Mouse (Mus musculus) MEL (cell line): ENCODE data around the gene Zbtb38. TPM values are rescaled to one million over a fixed set of nuclear protein-coding genes. Genes with fewer than 3 reads are reported as not detected.
A peak's percentile ranks its signal among the peaks of the same experiment; 100 is the strongest.

Source experiments
- DNase-seq: peaks from one replicate; pipeline ENCODE4 v3.0.0; 2011; ENCODE audit warnings: low read depth, low spot score
- H3K27ac ChIP-seq: 2 replicates; pipeline ENCODE4 v1.5.1; 2012; ENCODE audit warnings: low read depth, mild to moderate bottlenecking, control low read depth, low read length, moderate library complexity; ENCODE audit not compliant: control insufficient read depth
- H3K27me3 ChIP-seq, 2 experiments: fragments of 150-350 bp in 1 of 2; sonication (generic) in 1 of 2; 2 replicates each; pipeline ENCODE4 v1.6.1; 2012; ENCODE audit warnings: low read length in 2 of 2, mild to moderate bottlenecking in 2 of 2, improper control_type of control experiment in 1 of 2, moderate library complexity in 1 of 2; ENCODE audit not compliant: insufficient read depth in 2 of 2, control insufficient read depth in 1 of 2
- H3K36me3 ChIP-seq, 2 experiments: 2 replicates each; pipeline ENCODE4 v1.6.1; 2012 to 2014; ENCODE audit warnings: low read length in 2 of 2, improper control_type of control experiment in 1 of 2, inconsistent platforms in 1 of 2, mild to moderate bottlenecking in 1 of 2; ENCODE audit not compliant: insufficient read depth in 2 of 2, control insufficient read depth in 1 of 2
- H3K4me1 ChIP-seq, 2 experiments: fragments of 150-350 bp in 1 of 2; sonication (generic) in 1 of 2; 2 replicates each; pipeline ENCODE4 v1.6.1; 2012; ENCODE audit warnings: low read length in 2 of 2, improper control_type of control experiment in 1 of 2, mild to moderate bottlenecking in 1 of 2; ENCODE audit not compliant: insufficient read depth in 2 of 2, control insufficient read depth in 1 of 2
- H3K4me3 ChIP-seq, 2 experiments: fragments of 150-350 bp in 1 of 2; sonication (generic) in 1 of 2; 2 replicates each; pipeline ENCODE4 v1.5.1; 2012; ENCODE audit warnings: low read depth in 2 of 2, low read length in 2 of 2, mild to moderate bottlenecking in 2 of 2, moderate library complexity in 2 of 2, control low read depth in 1 of 2, improper control_type of control experiment in 1 of 2; ENCODE audit not compliant: control insufficient read depth in 1 of 2, insufficient read depth in 1 of 2
- H3K79me2 ChIP-seq: 2 replicates; pipeline ENCODE4 v1.6.1; 2012; ENCODE audit warnings: mild to moderate bottlenecking, low read length, moderate library complexity; ENCODE audit not compliant: control insufficient read depth, poor library complexity, insufficient read depth
- H3K9ac ChIP-seq: 2 replicates; pipeline ENCODE4 v1.6.1; 2012; ENCODE audit warnings: low read depth, mild to moderate bottlenecking, control low read depth, low read length, moderate library complexity; ENCODE audit not compliant: control insufficient read depth, poor library complexity, severe bottlenecking
- H3K9me3 ChIP-seq: fragments of 150-350 bp; sonication (generic); replicated peaks from 2 replicates; pipeline ENCODE4 v1.6.1; 2012; ENCODE audit warnings: mild to moderate bottlenecking, low read length, improper control_type of control experiment, moderate library complexity; ENCODE audit not compliant: insufficient read depth
- BHLHE40 ChIP-seq: IDR thresholded peaks from 2 replicates; pipeline ENCODE4 v1.6.1; 2012; ENCODE audit warnings: low read depth, mild to moderate bottlenecking, inconsistent platforms, low read length, improper control_type of control experiment, borderline replicate concordance
- CHD1 ChIP-seq: IDR thresholded peaks from 2 replicates; pipeline ENCODE4 v1.6.1; 2012; ENCODE audit warnings: low read depth, mild to moderate bottlenecking, inconsistent platforms, low read length, improper control_type of control experiment
- CHD2 ChIP-seq: IDR thresholded peaks from 2 replicates; pipeline ENCODE4 v1.6.1; 2011; ENCODE audit warnings: low read length, improper control_type of control experiment
- CTCF ChIP-seq, 3 experiments: IDR thresholded peaks in 2 of 3; conservative IDR thresholded peaks in 1 of 3; 2 replicates each; pipeline ENCODE4 v1.5.1; 2011 to 2012; ENCODE audit warnings: low read length in 3 of 3, low read depth in 2 of 3, mild to moderate bottlenecking in 2 of 3, improper control_type of control experiment in 1 of 3, inconsistent platforms in 1 of 3, mixed read lengths in 1 of 3, moderate library complexity in 1 of 3; ENCODE audit not compliant: control insufficient read depth in 1 of 3, insufficient read depth in 1 of 3, poor library complexity in 1 of 3, severe bottlenecking in 1 of 3
- E2F4 ChIP-seq: IDR thresholded peaks from 2 replicates; pipeline ENCODE4 v1.6.1; 2011; ENCODE audit warnings: low read depth, low read length, improper control_type of control experiment, borderline replicate concordance
- ELF1 ChIP-seq: IDR thresholded peaks from 2 replicates; pipeline ENCODE4 v1.6.1; 2014; ENCODE audit warnings: low read depth, mild to moderate bottlenecking, inconsistent platforms, low read length, improper control_type of control experiment, moderate library complexity
- EP300 ChIP-seq, 2 experiments: IDR thresholded peaks; 2 replicates each; pipeline ENCODE4 v1.6.1; 2011; ENCODE audit warnings: improper control_type of control experiment in 2 of 2, low read length in 2 of 2, low read depth in 1 of 2, mild to moderate bottlenecking in 1 of 2
- ETS1 ChIP-seq: IDR thresholded peaks from 2 replicates; pipeline ENCODE4 v1.6.1; 2012; ENCODE audit warnings: low read depth, mild to moderate bottlenecking, inconsistent platforms, low read length, improper control_type of control experiment, moderate library complexity
- GABPA ChIP-seq: IDR thresholded peaks from 2 replicates; pipeline ENCODE4 v1.6.1; 2012; ENCODE audit warnings: low read depth, mild to moderate bottlenecking, inconsistent platforms, low read length, improper control_type of control experiment, moderate library complexity
- GATA1 ChIP-seq: IDR thresholded peaks from 2 replicates; pipeline ENCODE4 v1.6.1; 2011; ENCODE audit warnings: low read depth, low read length, improper control_type of control experiment
- HCFC1 ChIP-seq: IDR thresholded peaks from 2 replicates; pipeline ENCODE4 v1.6.1; 2012; ENCODE audit warnings: low read depth, mild to moderate bottlenecking, inconsistent platforms, low read length, improper control_type of control experiment, moderate library complexity
- JUND ChIP-seq: IDR thresholded peaks from 2 replicates; pipeline ENCODE4 v1.6.1; 2011; ENCODE audit warnings: low read depth, mild to moderate bottlenecking, improper control_type of control experiment, low read length
- KAT2A ChIP-seq: conservative IDR thresholded peaks from 2 replicates; pipeline ENCODE4 v1.6.1; 2012; ENCODE audit warnings: low read depth, low read length, improper control_type of control experiment, inconsistent platforms
- MAFK ChIP-seq: IDR thresholded peaks from 2 replicates; pipeline ENCODE4 v1.6.1; 2011; ENCODE audit warnings: low read depth, mild to moderate bottlenecking, low read length, improper control_type of control experiment, borderline replicate concordance
- MAX ChIP-seq: IDR thresholded peaks from 2 replicates; pipeline ENCODE4 v1.6.1; 2011; ENCODE audit warnings: low read length, improper control_type of control experiment
- MAZ ChIP-seq: IDR thresholded peaks from 2 replicates; pipeline ENCODE4 v1.6.1; 2012; ENCODE audit warnings: low read depth, mild to moderate bottlenecking, inconsistent platforms, low read length, improper control_type of control experiment
- MEF2A ChIP-seq: IDR thresholded peaks from 2 replicates; pipeline ENCODE4 v1.6.1; 2014; ENCODE audit warnings: low read depth, mild to moderate bottlenecking, inconsistent platforms, low read length, improper control_type of control experiment; ENCODE audit not compliant: poor library complexity, insufficient replicate concordance, severe bottlenecking; ENCODE audit errors: extremely low read depth
- MXI1 ChIP-seq: IDR thresholded peaks from 2 replicates; pipeline ENCODE4 v1.6.1; 2011; ENCODE audit warnings: mild to moderate bottlenecking, low read depth, low read length, improper control_type of control experiment
- MYB ChIP-seq: IDR thresholded peaks from 2 replicates; pipeline ENCODE4 v1.6.1; 2011; ENCODE audit warnings: mild to moderate bottlenecking, low read depth, low read length, improper control_type of control experiment
- MYC ChIP-seq: IDR thresholded peaks from 2 replicates; pipeline ENCODE4 v1.6.1; 2011; ENCODE audit warnings: low read depth, mild to moderate bottlenecking, low read length, improper control_type of control experiment, moderate library complexity
- NELFE ChIP-seq: IDR thresholded peaks from 2 replicates; pipeline ENCODE4 v1.6.1; 2011; ENCODE audit warnings: low read depth, low read length, improper control_type of control experiment
- NRF1 ChIP-seq: IDR thresholded peaks from 2 replicates; pipeline ENCODE4 v1.6.1; 2014; ENCODE audit warnings: low read depth, mild to moderate bottlenecking, inconsistent platforms, low read length, improper control_type of control experiment, moderate library complexity; ENCODE audit not compliant: poor library complexity, insufficient read depth, severe bottlenecking
- POLR2A ChIP-seq, 2 experiments: IDR thresholded peaks; 2 replicates each; pipeline ENCODE4 v1.6.1; 2011 to 2012; ENCODE audit warnings: low read length in 2 of 2, mild to moderate bottlenecking in 2 of 2, control low read depth in 1 of 2, improper control_type of control experiment in 1 of 2, low read depth in 1 of 2, moderate library complexity in 1 of 2; ENCODE audit not compliant: control insufficient read depth in 1 of 2, insufficient read depth in 1 of 2, poor library complexity in 1 of 2
- POLR2AphosphoS2 ChIP-seq: IDR thresholded peaks from 2 replicates; pipeline ENCODE4 v1.6.1; 2011; ENCODE audit warnings: low read length, improper control_type of control experiment
- POLR2AphosphoS5 ChIP-seq: IDR thresholded peaks from 2 replicates; pipeline ENCODE4 v1.6.1; 2012; ENCODE audit warnings: low read depth, borderline replicate concordance, mild to moderate bottlenecking, inconsistent platforms, low read length, moderate library complexity, mixed read lengths
- RAD21 ChIP-seq: IDR thresholded peaks from 2 replicates; pipeline ENCODE4 v1.6.1; 2011; ENCODE audit warnings: mild to moderate bottlenecking, low read depth, low read length, improper control_type of control experiment
- RCOR1 ChIP-seq: IDR thresholded peaks from 2 replicates; pipeline ENCODE4 v1.6.1; 2012; ENCODE audit warnings: low read depth, mild to moderate bottlenecking, inconsistent platforms, low read length, improper control_type of control experiment
- SMC3 ChIP-seq: IDR thresholded peaks from 2 replicates; pipeline ENCODE4 v1.6.1; 2011; ENCODE audit warnings: low read depth, low read length, improper control_type of control experiment
- TAL1 ChIP-seq: IDR thresholded peaks from 2 replicates; pipeline ENCODE4 v1.6.1; 2012; ENCODE audit warnings: mild to moderate bottlenecking, inconsistent platforms, low read length, moderate library complexity, mixed read lengths
- TBP ChIP-seq: IDR thresholded peaks from 2 replicates; pipeline ENCODE4 v1.8.0; 2011; ENCODE audit warnings: low read depth, low read length, improper control_type of control experiment
- TCF12 ChIP-seq: IDR thresholded peaks from 2 replicates; pipeline ENCODE4 v1.6.1; 2014; ENCODE audit warnings: low read depth, mild to moderate bottlenecking, inconsistent platforms, low read length, improper control_type of control experiment, moderate library complexity
- UBTF ChIP-seq: IDR thresholded peaks from 2 replicates; pipeline ENCODE4 v1.6.1; 2012; ENCODE audit warnings: low read depth, mild to moderate bottlenecking, inconsistent platforms, low read length, improper control_type of control experiment, moderate library complexity, borderline replicate concordance; ENCODE audit not compliant: insufficient read depth
- USF1 ChIP-seq: IDR thresholded peaks from 2 replicates; pipeline ENCODE4 v1.6.1; 2014; ENCODE audit warnings: low read depth, mild to moderate bottlenecking, inconsistent platforms, low read length, improper control_type of control experiment, moderate library complexity
- USF2 ChIP-seq, 2 experiments: IDR thresholded peaks; 2 replicates each; pipeline ENCODE4 v1.6.1; 2011 to 2012; ENCODE audit warnings: improper control_type of control experiment in 2 of 2, low read length in 2 of 2, borderline replicate concordance in 1 of 2, inconsistent platforms in 1 of 2, low read depth in 1 of 2, mild to moderate bottlenecking in 1 of 2; ENCODE audit not compliant: insufficient read depth in 1 of 2
- ZC3H11A ChIP-seq: IDR thresholded peaks from 2 replicates; pipeline ENCODE4 v1.6.1; 2012; ENCODE audit warnings: low read depth, mild to moderate bottlenecking, inconsistent platforms, low read length, improper control_type of control experiment
- ZKSCAN1 ChIP-seq: IDR thresholded peaks from 2 replicates; pipeline ENCODE4 v1.6.1; 2012; ENCODE audit warnings: low read depth, mild to moderate bottlenecking, inconsistent platforms, low read length, improper control_type of control experiment, moderate library complexity
- ZMIZ1 ChIP-seq: IDR thresholded peaks from 2 replicates; pipeline ENCODE4 v1.6.1; 2012; ENCODE audit warnings: low read depth, mild to moderate bottlenecking, inconsistent platforms, low read length, improper control_type of control experiment, moderate library complexity
- polyA plus RNA-seq, 2 experiments: library from polyadenylated mRNA; stranded (reverse) in 1 of 2; unstranded in 1 of 2; fragments of >175 nt in 1 of 2; fragments of >200 nt in 1 of 2; gene quantifications; 2 replicates each; pipeline versions ENCODE4 v1.2.1 to v1.2.4; 2012; ENCODE audit warnings: low replicate concordance in 2 of 2, low read depth in 1 of 2; ENCODE audit not compliant: insufficient read length in 2 of 2, insufficient read depth in 1 of 2, missing spikeins in 1 of 2
- total RNA-seq: library from RNA; depleted of rRNA; stranded (reverse); fragments of 300-350 nt; gene quantifications from 2 replicates; pipeline ENCODE4 v1.2.3, GENCODE M21; 2012

Zbtb38 gene
- total and polyA plus RNA-seq, 3 experiments = 10.9 to 65.0 (median 12.2) TPM

GRCm38 (mm10) chr9:96795399-96795928 is 42.8 kb upstream of the Zbtb38 start:
- H3K27me3 ChIP-seq = no peaks in the 10 kb centered on the region
- peak overlapping the region; percentile 51 to 74 for H3K4me3 ChIP-seq
- peak; percentile 79 for DNase-seq
- peak overlapping the region; percentile 34 for H3K27ac ChIP-seq
- peaks cover 2 to 4% of the 10 kb centered on the region in 2 experiments; a peak in 2 of 4 replicates for H3K4me1 ChIP-seq
- no peaks in the 10 kb centered on the region for H3K79me2 ChIP-seq
- peaks cover 0 to 3% of the 10 kb centered on the region in 2 experiments; a peak in 1 of 4 replicates for H3K36me3 ChIP-seq
- peak overlapping the region; percentile 66 for H3K9ac ChIP-seq
- H3K9me3 ChIP-seq = no peaks in the 10 kb centered on the region
- TF ChIP-seq TBP = no peak; the same call in 1 of the 2 replicates
- TF ChIP-seq EP300 (IDR thresholded peaks at IDR 0.05; ENCODE audit: low read depth in 1 of 2, low read length in 2 of 2) = no peak
- peak; percentile 79 for TF ChIP-seq MYC
- TF ChIP-seq NELFE = peak; percentile 67
- no peak for TF ChIP-seq TAL1
- TF ChIP-seq CHD1 = no peak
- TF ChIP-seq CHD2 = no peak
- TF ChIP-seq NRF1 = no peak
- no peak for TF ChIP-seq GATA1
- no peak for TF ChIP-seq MYB
- peak; percentile 30 to 74; a peak in 3 of 4 replicates for TF ChIP-seq POLR2A (IDR thresholded peaks at IDR 0.05; ENCODE audit: control insufficient read depth in 1 of 2, insufficient read depth in 1 of 2, low read depth in 1 of 2, low read length in 2 of 2, poor library complexity in 1 of 2)
- TF ChIP-seq TCF12 = no peak
- no peak for TF ChIP-seq ZC3H11A
- TF ChIP-seq MEF2A = no peak
- TF ChIP-seq CTCF (IDR thresholded peaks at IDR 0.05 in 2 of 3, conservative IDR thresholded peaks at IDR 0.05 in 1 of 3; ENCODE audit: control insufficient read depth in 1 of 3, insufficient read depth in 1 of 3, low read depth in 2 of 3, low read length in 3 of 3, poor library complexity in 1 of 3, severe bottlenecking in 1 of 3) = no peak
- peak in 1 of 2 experiments; percentile 70; a peak in 2 of 4 replicates for TF ChIP-seq USF2 (IDR thresholded peaks at IDR 0.05; ENCODE audit: borderline replicate concordance in 1 of 2, insufficient read depth in 1 of 2, low read depth in 1 of 2, low read length in 2 of 2)
- TF ChIP-seq RCOR1 = no peak
- no peak for TF ChIP-seq POLR2AphosphoS5
- peak; percentile 92 for TF ChIP-seq MXI1
- TF ChIP-seq KAT2A = peak; percentile 66
- no peak for TF ChIP-seq MAFK
- TF ChIP-seq GABPA = no peak
- TF ChIP-seq E2F4 = no peak
- no peak for TF ChIP-seq UBTF
- no peak for TF ChIP-seq SMC3
- TF ChIP-seq MAX = peak; percentile 94
- TF ChIP-seq POLR2AphosphoS2 = no peak
- TF ChIP-seq RAD21 = no peak
- peak; percentile 55; the same call in 1 of the 2 replicates for TF ChIP-seq ZMIZ1
- TF ChIP-seq MAZ = no peak
- TF ChIP-seq ETS1 = no peak
- TF ChIP-seq HCFC1 = peak; percentile 92
- peak; percentile 92 for TF ChIP-seq USF1
- TF ChIP-seq ZKSCAN1 = no peak
- no peak for TF ChIP-seq JUND
- TF ChIP-seq ELF1 = no peak
- peak; percentile 74; the same call in 1 of the 2 replicates for TF ChIP-seq BHLHE40
